Mouse (Mus musculus) limb, embryonic 14.5 days (tissue): ENCODE results near the gene Ctdnep1. TPM values are rescaled to one million over a fixed set of nuclear protein-coding genes. Genes with fewer than 3 reads are reported as not detected.

Experiments
- ATAC-seq: fragments of 200-750 bp; cut with Nextera tagmentation; 2 replicates; pipeline ENCODE4 v1.8.0; 2017; ENCODE audit warnings: low read depth, moderate number of reproducible peaks, moderate TSS enrichment; ENCODE audit not compliant: low FRiP score
- DNase-seq: peaks from one replicate; pipeline ENCODE4 v3.0.0-alpha.2; 2015; ENCODE audit warnings: low spot score
- H3K27ac ChIP-seq: fragments of 300-500 bp; sonication (generic); replicated peaks from 2 replicates; pipeline ENCODE4 v1.5.1; 2014; ENCODE audit warnings: low read depth, mild to moderate bottlenecking, low read length, moderate library complexity, mixed read lengths
- H3K27me3 ChIP-seq: fragments of 300-500 bp; sonication (generic); 2 replicates; pipeline ENCODE4 v1.6.1; 2014; ENCODE audit warnings: low read length, mixed read lengths; ENCODE audit not compliant: control insufficient read depth, insufficient read depth
- H3K36me3 ChIP-seq: fragments of 300-500 bp; sonication (generic); 2 replicates; pipeline ENCODE4 v1.6.1; 2014; ENCODE audit warnings: mild to moderate bottlenecking, low read length, moderate library complexity, mixed read lengths; ENCODE audit not compliant: control insufficient read depth, insufficient read depth
- H3K4me1 ChIP-seq: fragments of 300-500 bp; sonication (generic); 2 replicates; pipeline ENCODE4 v1.6.1; 2014; ENCODE audit warnings: antibody characterized with exemption, low read length, mixed read lengths; ENCODE audit not compliant: control insufficient read depth, insufficient read depth
- H3K4me2 ChIP-seq: fragments of 300-500 bp; sonication (generic); replicated peaks from 2 replicates; pipeline ENCODE4 v1.6.1; 2014; ENCODE audit warnings: low read depth, mild to moderate bottlenecking, low read length, moderate library complexity; ENCODE audit not compliant: severe bottlenecking
- H3K4me3 ChIP-seq: fragments of 300-500 bp; sonication (generic); replicated peaks from 2 replicates; pipeline ENCODE4 v1.5.1; 2014; ENCODE audit warnings: low read length
- H3K9ac ChIP-seq: fragments of 300-500 bp; sonication (generic); 2 replicates; pipeline ENCODE4 v1.6.1; 2014; ENCODE audit warnings: mild to moderate bottlenecking, low read depth, low read length, moderate library complexity; ENCODE audit not compliant: severe bottlenecking
- H3K9me3 ChIP-seq: fragments of 300-500 bp; sonication (generic); 2 replicates; pipeline ENCODE4 v1.6.1; 2016; ENCODE audit warnings: low read length; ENCODE audit not compliant: control insufficient read depth
- POLR2A ChIP-seq: fragments of 200-500 bp; IDR thresholded peaks from 2 replicates; pipeline ENCODE4 v1.8.0; 2012; ENCODE audit warnings: inconsistent platforms, mild to moderate bottlenecking, moderate library complexity, borderline replicate concordance; ENCODE audit not compliant: insufficient read depth, insufficient read length; ENCODE audit errors: extremely low read depth
- WGBS: fragments of 180-500 bp; shearing (Covaris S2); extraction: QIAGEN DNeasy Blood & Tissue Kit; methylation state at CpG from one replicate; pipeline ENCODE4 v1.1.7; 2014; 5-methylcytosine and 5-hydroxymethylcytosine counted together
- microRNA counts: library from miRNA; unstranded; fragments of <30 nt; microRNA quantifications from one replicate; lab custom pipeline; 2016
- microRNA-seq: library from miRNA; unstranded; fragments of <30 nt; microRNA quantifications from one replicate; pipeline ENCODE4, GENCODE M21; 2016
- polyA plus RNA-seq, 2 experiments: library from polyadenylated mRNA; depleted of rRNA in 1 of 2; stranded (reverse) in 1 of 2; unstranded in 1 of 2; fragments of >200 nt; fragmentation: Nextera tagmentation in 1 of 2; extraction: Ambion mirVana in 1 of 2; gene quantifications; 2 replicates each; pipeline versions ENCODE4 v1.2.1 to v1.2.3; 2012 to 2014

The Ctdnep1 gene
- polyA plus RNA-seq, 2 experiments: 38.3 to 117 TPM

DNA sequence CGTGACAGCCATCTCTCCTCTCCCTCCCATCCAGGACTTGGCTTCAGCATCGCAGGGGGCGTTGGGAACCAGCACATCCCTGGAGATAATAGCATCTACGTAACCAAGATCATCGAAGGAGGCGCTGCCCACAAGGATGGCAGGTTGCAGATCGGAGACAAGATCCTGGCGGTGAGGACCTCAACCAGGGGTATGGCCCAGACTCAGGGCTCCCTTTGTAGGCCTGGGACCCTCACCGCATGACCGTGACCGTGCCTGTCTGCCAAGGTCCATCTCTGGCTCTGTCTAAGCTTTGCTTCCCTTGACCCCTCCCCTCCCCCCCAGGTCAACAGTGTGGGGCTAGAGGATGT is 50.3 kb downstream of the Ctdnep1 start:
- Histone ChIP-seq H3K9me3 (no peaks in the 10 kb centered on the region), H3K27me3 (no peaks in the 10 kb centered on the region), H3K27ac (no peak overlapping the region), H3K36me3 (peaks cover 49% of the 10 kb centered on the region), H3K4me3 (no peak overlapping the region), H3K9ac (no peak overlapping the region), H3K4me2 (no peak overlapping the region), H3K4me1 (peaks cover 39% of the 10 kb centered on the region)
- ATAC-seq: no peak
- TF ChIP-seq POLR2A: no peak
- DNase-seq: no peak
- 97% methylated on average over 11 of the region's 11 CpGs for WGBS

DNA sequence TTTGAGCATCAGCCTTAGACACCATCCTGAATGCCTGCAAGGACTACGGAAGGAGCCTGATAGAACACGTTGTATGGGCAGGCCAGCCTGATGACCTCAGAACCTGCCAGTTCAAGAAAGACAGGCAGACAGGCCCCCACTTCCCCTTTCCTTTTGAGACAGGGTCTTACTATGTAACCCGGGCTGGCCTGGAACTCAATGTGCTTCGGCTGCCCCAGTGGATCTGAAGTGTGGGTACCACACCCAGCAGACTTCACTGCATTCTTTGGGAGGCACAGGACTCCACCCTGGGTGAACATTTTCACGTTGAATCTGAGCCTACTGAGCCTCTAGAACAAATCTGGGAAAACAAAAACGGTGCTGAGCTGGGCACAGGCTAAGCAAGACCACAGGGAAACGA is 57.2 kb downstream of the Ctdnep1 start:
- no peak for TF ChIP-seq POLR2A
- Histone ChIP-seq H3K27ac (no peak overlapping the region), H3K9me3 (no peaks in the 10 kb centered on the region), H3K4me1 (no peaks in the 10 kb centered on the region), H3K4me2 (no peak overlapping the region), H3K27me3 (no peaks in the 10 kb centered on the region), H3K4me3 (no peak overlapping the region), H3K9ac (no peak overlapping the region), H3K36me3 (peaks cover 73% of the 10 kb centered on the region)
- DNase-seq (no peak), ATAC-seq (no peak)
- 77% methylated on average over 7 of the region's 7 CpGs for WGBS

DNA sequence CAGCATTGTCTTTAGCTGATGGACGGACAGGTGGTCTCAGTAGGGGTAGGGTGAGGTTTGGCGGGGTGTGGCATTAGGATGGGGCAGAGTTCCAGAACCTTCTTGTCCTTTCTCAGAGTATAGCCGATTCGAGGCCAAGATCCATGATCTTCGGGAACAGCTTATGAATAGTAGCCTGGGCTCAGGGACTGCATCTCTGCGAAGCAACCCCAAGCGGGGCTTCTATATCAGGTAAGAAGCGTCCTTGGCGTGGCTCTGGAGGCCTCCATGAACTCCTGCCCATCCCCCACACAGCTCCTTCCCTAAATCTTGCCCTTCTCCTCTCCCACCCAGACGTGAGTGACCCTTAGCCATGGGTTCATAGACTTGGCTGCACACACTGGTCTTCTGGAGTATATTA is 58.7 kb downstream of the Ctdnep1 start:
- H3K4me1 ChIP-seq: no peaks in the 10 kb centered on the region
- no peaks in the 10 kb centered on the region for H3K9me3 ChIP-seq
- H3K4me2 ChIP-seq: no peak overlapping the region
- no peak overlapping the region for H3K4me3 ChIP-seq
- H3K27me3 ChIP-seq: no peaks in the 10 kb centered on the region
- H3K36me3 ChIP-seq: peaks cover 76% of the 10 kb centered on the region
- TF ChIP-seq POLR2A: no peak
- no peak overlapping the region for H3K9ac ChIP-seq
- DNase-seq (no peak), ATAC-seq (no peak)
- H3K27ac ChIP-seq: no peak overlapping the region
- 88% methylated on average over 10 of the region's 10 CpGs for WGBS

DNA sequence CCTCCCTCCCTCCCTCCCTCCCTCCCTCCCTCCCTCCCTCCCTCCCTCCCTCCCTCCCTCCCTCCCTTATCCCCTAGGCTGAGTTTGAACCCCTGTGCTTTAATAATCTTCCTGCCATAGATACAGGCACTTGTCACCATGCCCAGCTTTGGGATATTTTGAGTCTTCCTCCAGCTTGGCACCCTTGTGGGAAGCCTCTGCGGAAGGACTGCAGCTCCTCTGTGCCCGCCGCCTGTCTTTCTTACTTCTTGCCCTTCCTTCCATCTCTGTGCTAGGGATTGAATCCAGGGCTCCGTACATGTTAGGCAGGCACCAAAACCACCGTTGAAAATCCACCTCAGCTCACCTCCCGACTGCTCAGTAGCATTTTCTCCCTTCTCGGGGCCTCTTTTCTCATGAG is 59.2 kb downstream of the Ctdnep1 start:
- H3K9ac ChIP-seq: no peak overlapping the region
- ATAC-seq: no peak

More for the DNA sequence above, 59.2 kb downstream of the Ctdnep1 start:
- Histone ChIP-seq H3K4me2 (no peak overlapping the region), H3K9me3 (no peaks in the 10 kb centered on the region), H3K27me3 (no peaks in the 10 kb centered on the region), H3K36me3 (peaks cover 79% of the 10 kb centered on the region), H3K27ac (no peak overlapping the region), H3K4me1 (no peaks in the 10 kb centered on the region), H3K4me3 (no peak overlapping the region)
- DNase-seq: no peak
- 93% methylated on average over 7 of the region's 7 CpGs for WGBS
- TF ChIP-seq POLR2A: no peak

MicroRNAs encoded within 50 kb of the gene (microRNA counts, 519-probe panel; counts per million panel counts)
- microRNA mmu-miR-324-3p (lab: Ali Mortazavi, UCI) (not detected), microRNA mmu-miR-324-5p (lab: Ali Mortazavi, UCI) (2,998 counts per million, percentile 55 among the panel's probes with 10 or more counts)

Small RNA genes within 50 kb of the gene (microRNA-seq; reads per million reads assigned to microRNA genes)
- gene Gm44349: not detected
- 3,544 reads per million, percentile 85 among the genes with 10 or more reads in this experiment for gene Mir324

Other genes starting within 250 kb of the Ctdnep1 start
Only the 30 nearest of the 36 such genes appear.
- 69.4 and 81.0 TPM in 2 replicates for gene Chrnb1, start 185.2 kb upstream of the Ctdnep1 start, polyA plus RNA-seq (2012; rRNA removed)
- gene Chrnb1, start 185.2 kb upstream of the Ctdnep1 start, polyA plus RNA-seq (2014; fragmentation: Nextera tagmentation; extraction: Ambion mirVana): 14.1 and 19.0 TPM in 2 replicates
- gene Fgf11, start 179.3 kb upstream of the Ctdnep1 start, polyA plus RNA-seq (2012; rRNA removed): 17.2 and 17.5 TPM in 2 replicates
- gene Fgf11, start 179.3 kb upstream of the Ctdnep1 start, polyA plus RNA-seq (2014; fragmentation: Nextera tagmentation; extraction: Ambion mirVana): 2.2 and 3.4 TPM in 2 replicates
- 1.8 TPM in 2 replicates for gene Tmem102, start 175.5 kb upstream of the Ctdnep1 start, polyA plus RNA-seq (2012; rRNA removed)
- 5.4 and 5.9 TPM in 2 replicates for gene Tmem102, start 175.5 kb upstream of the Ctdnep1 start, polyA plus RNA-seq (2014; fragmentation: Nextera tagmentation; extraction: Ambion mirVana)
- gene Gm39566, start 165.9 kb upstream of the Ctdnep1 start, polyA plus RNA-seq (2012; rRNA removed): not detected in 2 replicates
- not detected in 2 replicates for gene Gm39566, start 165.9 kb upstream of the Ctdnep1 start, polyA plus RNA-seq (2014; fragmentation: Nextera tagmentation; extraction: Ambion mirVana)
- gene Spem2, start 162.7 kb upstream of the Ctdnep1 start, polyA plus RNA-seq (2012; rRNA removed): not detected in 2 replicates
- gene Spem2, start 162.7 kb upstream of the Ctdnep1 start, polyA plus RNA-seq (2014; fragmentation: Nextera tagmentation; extraction: Ambion mirVana): not detected in 2 replicates
- 0.65 and 0.79 TPM in 2 replicates for gene Spem1, start 159.0 kb upstream of the Ctdnep1 start, polyA plus RNA-seq (2012; rRNA removed)
- 0.18 TPM in 1 of 2 replicates, not detected in the other for gene Spem1, start 159.0 kb upstream of the Ctdnep1 start, polyA plus RNA-seq (2014; fragmentation: Nextera tagmentation; extraction: Ambion mirVana)
- 96.0 and 123 TPM in 2 replicates for gene Nlgn2, start 143.4 kb upstream of the Ctdnep1 start, polyA plus RNA-seq (2012; rRNA removed)
- 11.1 and 13.4 TPM in 2 replicates for gene Nlgn2, start 143.4 kb upstream of the Ctdnep1 start, polyA plus RNA-seq (2014; fragmentation: Nextera tagmentation; extraction: Ambion mirVana)
- 240 and 292 TPM in 2 replicates for gene Tmem256, start 142.6 kb upstream of the Ctdnep1 start, polyA plus RNA-seq (2012; rRNA removed)
- gene Tmem256, start 142.6 kb upstream of the Ctdnep1 start, polyA plus RNA-seq (2014; fragmentation: Nextera tagmentation; extraction: Ambion mirVana): 368 and 382 TPM in 2 replicates
- gene Plscr3, start 134.8 kb upstream of the Ctdnep1 start, polyA plus RNA-seq (2012; rRNA removed): 190 and 214 TPM in 2 replicates
- gene Plscr3, start 134.8 kb upstream of the Ctdnep1 start, polyA plus RNA-seq (2014; fragmentation: Nextera tagmentation; extraction: Ambion mirVana): 137 and 140 TPM in 2 replicates
- 2.8 TPM in 2 replicates for gene Tnk1, start 122.4 kb upstream of the Ctdnep1 start, polyA plus RNA-seq (2012; rRNA removed)
- gene Tnk1, start 122.4 kb upstream of the Ctdnep1 start, polyA plus RNA-seq (2014; fragmentation: Nextera tagmentation; extraction: Ambion mirVana): 3.2 and 3.3 TPM in 2 replicates
- not detected in 2 replicates for gene Tmem95, start 103.1 kb upstream of the Ctdnep1 start, polyA plus RNA-seq (2012; rRNA removed)
- not detected in 2 replicates for gene Tmem95, start 103.1 kb upstream of the Ctdnep1 start, polyA plus RNA-seq (2014; fragmentation: Nextera tagmentation; extraction: Ambion mirVana)
- 5.1 and 5.3 TPM in 2 replicates for gene Kctd11, start 99.8 kb upstream of the Ctdnep1 start, polyA plus RNA-seq (2012; rRNA removed)
- 6.0 and 6.5 TPM in 2 replicates for gene Kctd11, start 99.8 kb upstream of the Ctdnep1 start, polyA plus RNA-seq (2014; fragmentation: Nextera tagmentation; extraction: Ambion mirVana)
- 2.1 and 2.2 TPM in 2 replicates for gene Acap1, start 85.6 kb upstream of the Ctdnep1 start, polyA plus RNA-seq (2012; rRNA removed)
- 2.1 TPM in 2 replicates for gene Acap1, start 85.6 kb upstream of the Ctdnep1 start, polyA plus RNA-seq (2014; fragmentation: Nextera tagmentation; extraction: Ambion mirVana)
- gene 2810408A11Rik, start 80.2 kb upstream of the Ctdnep1 start, polyA plus RNA-seq (2012; rRNA removed): 8.6 and 8.9 TPM in 2 replicates
- gene 2810408A11Rik, start 80.2 kb upstream of the Ctdnep1 start, polyA plus RNA-seq (2014; fragmentation: Nextera tagmentation; extraction: Ambion mirVana): 8.9 and 12.3 TPM in 2 replicates
- 74.3 and 74.6 TPM in 2 replicates for gene Neurl4, start 80.1 kb upstream of the Ctdnep1 start, polyA plus RNA-seq (2012; rRNA removed)
- gene Neurl4, start 80.1 kb upstream of the Ctdnep1 start, polyA plus RNA-seq (2014; fragmentation: Nextera tagmentation; extraction: Ambion mirVana): 11.4 and 15.0 TPM in 2 replicates
- gene Gps2, start 67.3 kb upstream of the Ctdnep1 start, polyA plus RNA-seq (2012; rRNA removed): 94.0 and 110 TPM in 2 replicates
- gene Gps2, start 67.3 kb upstream of the Ctdnep1 start, polyA plus RNA-seq (2014; fragmentation: Nextera tagmentation; extraction: Ambion mirVana): 67.3 and 74.4 TPM in 2 replicates
- gene Eif5a, start 59.2 kb upstream of the Ctdnep1 start, polyA plus RNA-seq (2012; rRNA removed): 1,009 and 1,079 TPM in 2 replicates
- 1,556 and 1,603 TPM in 2 replicates for gene Eif5a, start 59.2 kb upstream of the Ctdnep1 start, polyA plus RNA-seq (2014; fragmentation: Nextera tagmentation; extraction: Ambion mirVana)
- 70.1 and 92.8 TPM in 2 replicates for gene Ybx2, start 45.4 kb upstream of the Ctdnep1 start, polyA plus RNA-seq (2012; rRNA removed)
- gene Ybx2, start 45.4 kb upstream of the Ctdnep1 start, polyA plus RNA-seq (2014; fragmentation: Nextera tagmentation; extraction: Ambion mirVana): 7.2 and 10.2 TPM in 2 replicates
- 31.0 and 40.4 TPM in 2 replicates for gene Slc2a4, start 33.0 kb upstream of the Ctdnep1 start, polyA plus RNA-seq (2012; rRNA removed)
- gene Slc2a4, start 33.0 kb upstream of the Ctdnep1 start, polyA plus RNA-seq (2014; fragmentation: Nextera tagmentation; extraction: Ambion mirVana): 19.3 and 20.9 TPM in 2 replicates
- 6.3 and 8.7 TPM in 2 replicates for gene Cldn7, start 16.4 kb upstream of the Ctdnep1 start, polyA plus RNA-seq (2012; rRNA removed)
- gene Cldn7, start 16.4 kb upstream of the Ctdnep1 start, polyA plus RNA-seq (2014; fragmentation: Nextera tagmentation; extraction: Ambion mirVana): 6.1 and 7.6 TPM in 2 replicates
- gene Elp5, start 1.4 kb downstream of the Ctdnep1 start, polyA plus RNA-seq (2012; rRNA removed): 101 and 111 TPM in 2 replicates
- 118 and 122 TPM in 2 replicates for gene Elp5, start 1.4 kb downstream of the Ctdnep1 start, polyA plus RNA-seq (2014; fragmentation: Nextera tagmentation; extraction: Ambion mirVana)
- gene Gabarap, start 10.0 kb downstream of the Ctdnep1 start, polyA plus RNA-seq (2012; rRNA removed): 431 and 477 TPM in 2 replicates
- 574 and 593 TPM in 2 replicates for gene Gabarap, start 10.0 kb downstream of the Ctdnep1 start, polyA plus RNA-seq (2014; fragmentation: Nextera tagmentation; extraction: Ambion mirVana)
- 66.7 and 69.2 TPM in 2 replicates for gene Phf23, start 14.6 kb downstream of the Ctdnep1 start, polyA plus RNA-seq (2012; rRNA removed)
- gene Phf23, start 14.6 kb downstream of the Ctdnep1 start, polyA plus RNA-seq (2014; fragmentation: Nextera tagmentation; extraction: Ambion mirVana): 51.7 and 60.5 TPM in 2 replicates
- gene Dvl2, start 19.4 kb downstream of the Ctdnep1 start, polyA plus RNA-seq (2012; rRNA removed): 65.4 and 81.0 TPM in 2 replicates
- gene Dvl2, start 19.4 kb downstream of the Ctdnep1 start, polyA plus RNA-seq (2014; fragmentation: Nextera tagmentation; extraction: Ambion mirVana): 40.3 and 47.0 TPM in 2 replicates
- 52.9 and 55.4 TPM in 2 replicates for gene Acadvl, start 34.3 kb downstream of the Ctdnep1 start, polyA plus RNA-seq (2012; rRNA removed)
- gene Acadvl, start 34.3 kb downstream of the Ctdnep1 start, polyA plus RNA-seq (2014; fragmentation: Nextera tagmentation; extraction: Ambion mirVana): 71.8 and 77.0 TPM in 2 replicates
- 89.6 and 99.8 TPM in 2 replicates for gene Dlg4, start 35.8 kb downstream of the Ctdnep1 start, polyA plus RNA-seq (2012; rRNA removed)
- 9.7 and 10.0 TPM in 2 replicates for gene Dlg4, start 35.8 kb downstream of the Ctdnep1 start, polyA plus RNA-seq (2014; fragmentation: Nextera tagmentation; extraction: Ambion mirVana)
- gene Asgr1, start 72.9 kb downstream of the Ctdnep1 start, polyA plus RNA-seq (2012; rRNA removed): 1.6 and 2.3 TPM in 2 replicates
- 0.99 and 1.2 TPM in 2 replicates for gene Asgr1, start 72.9 kb downstream of the Ctdnep1 start, polyA plus RNA-seq (2014; fragmentation: Nextera tagmentation; extraction: Ambion mirVana)
- 0.24 and 0.53 TPM in 2 replicates for gene Asgr2, start 111.5 kb downstream of the Ctdnep1 start, polyA plus RNA-seq (2012; rRNA removed)
- gene Asgr2, start 111.5 kb downstream of the Ctdnep1 start, polyA plus RNA-seq (2014; fragmentation: Nextera tagmentation; extraction: Ambion mirVana): 0.21 TPM in 1 of 2 replicates, not detected in the other
- 0.28 and 1.1 TPM in 2 replicates for gene Mgl2, start 149.2 kb downstream of the Ctdnep1 start, polyA plus RNA-seq (2012; rRNA removed)
- gene Mgl2, start 149.2 kb downstream of the Ctdnep1 start, polyA plus RNA-seq (2014; fragmentation: Nextera tagmentation; extraction: Ambion mirVana): 0.61 and 1.5 TPM in 2 replicates
- 0.85 and 1.6 TPM in 2 replicates for gene Clec10a, start 175.0 kb downstream of the Ctdnep1 start, polyA plus RNA-seq (2012; rRNA removed)
- 1.2 and 1.8 TPM in 2 replicates for gene Clec10a, start 175.0 kb downstream of the Ctdnep1 start, polyA plus RNA-seq (2014; fragmentation: Nextera tagmentation; extraction: Ambion mirVana)